Mouse (Mus musculus): ENCODE measurements around the gene Zfyve9.
"Not testable (repeated sequence)": the region's sequence is repeated elsewhere in the genome, so short reads cannot be mapped to it uniquely, and the experiment has no call there.

Zfyve9 gene

DNA sequence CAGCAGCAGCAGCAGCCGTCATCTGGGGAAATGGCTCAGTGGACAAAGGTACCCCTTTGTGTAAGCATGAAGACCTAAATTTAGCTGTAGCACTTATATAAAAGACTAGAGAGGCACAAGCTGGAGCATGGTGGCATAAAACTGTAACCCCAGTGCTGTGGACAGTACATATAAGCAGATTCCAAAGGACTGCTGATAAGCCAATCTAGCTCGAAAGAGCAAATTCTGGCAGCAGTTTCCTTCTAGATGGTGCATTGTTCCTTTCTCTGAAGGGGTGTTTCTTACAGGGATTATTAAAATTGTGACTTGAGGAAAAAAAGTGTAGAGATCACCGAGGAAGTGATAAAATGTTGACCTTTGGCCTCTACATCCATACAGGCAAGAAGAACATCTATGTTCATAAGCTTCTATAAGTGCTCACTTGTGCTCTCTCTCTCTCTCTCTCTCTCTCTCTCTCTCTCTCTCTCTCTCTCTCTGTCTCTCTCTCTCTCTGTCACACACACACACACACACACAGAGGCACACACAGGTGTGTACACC, 59.3 kb downstream of the Zfyve9 start:
- no peak for DNase-seq

DNA sequence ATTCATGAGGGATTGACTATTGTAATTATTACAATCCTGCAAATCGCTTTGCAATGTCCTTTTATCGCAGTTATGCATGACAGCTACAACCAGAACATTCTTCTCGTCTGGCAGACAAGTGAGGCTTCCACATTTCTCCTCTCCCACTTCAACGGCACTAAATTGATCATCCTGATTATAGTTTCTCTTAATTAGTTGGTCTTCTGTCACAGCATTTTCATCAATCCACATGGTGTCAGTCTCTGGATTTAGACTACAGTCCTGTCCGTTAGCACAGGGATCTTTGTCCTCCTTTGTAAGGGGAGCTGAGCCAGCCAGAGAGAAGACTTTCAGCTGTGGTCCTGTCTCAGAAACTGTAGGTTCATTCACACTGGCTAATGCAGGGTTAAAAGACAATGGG, 61.2 kb downstream of the Zfyve9 start, which contains the start of gene 3110021N24Rik:
Gene 3110021N24Rik, plus strand, starts transcription at position 301 of the 400 bp plus-strand sequence.
- no peak for DNase-seq

DNA sequence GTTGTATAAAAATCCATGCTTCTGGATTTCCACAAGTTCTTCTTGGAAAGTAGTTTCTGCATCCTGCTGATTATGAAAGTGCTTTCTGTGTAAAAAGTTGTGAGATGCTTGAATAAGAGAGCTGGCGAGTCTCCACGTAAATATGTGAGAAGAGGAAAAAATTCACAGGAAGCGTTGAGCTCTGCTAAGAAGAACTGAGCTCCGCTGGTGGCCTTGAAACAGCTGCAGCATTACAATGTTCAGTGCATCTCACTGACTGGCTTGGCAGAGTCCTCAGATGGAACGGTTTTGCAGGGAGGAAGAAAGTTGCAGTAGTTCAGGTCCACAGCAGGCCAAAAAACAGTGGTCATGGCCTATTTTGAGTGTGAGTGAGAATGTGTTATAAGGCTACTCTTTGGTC, 72.4 kb downstream of the Zfyve9 start:
- DNase-seq: peak; percentile 34

DNA sequence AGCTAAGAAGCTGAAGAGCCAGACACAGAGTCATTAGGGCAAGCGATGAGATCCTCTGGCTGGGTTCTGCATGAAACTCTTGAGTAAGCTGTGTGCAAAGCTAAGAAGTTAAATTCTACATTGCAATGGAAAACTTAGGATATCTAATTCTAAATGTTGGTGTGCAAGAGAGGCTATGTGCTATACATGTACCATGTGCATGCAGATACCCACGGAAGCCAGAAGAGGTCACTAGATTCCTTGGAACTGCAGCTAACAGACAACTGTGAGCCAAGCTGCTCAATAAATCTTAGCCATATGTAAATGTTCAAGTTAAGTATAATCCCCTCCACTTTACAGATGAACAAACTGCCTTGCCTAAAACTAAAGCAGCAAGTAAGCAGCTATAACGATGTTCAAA, 83.7 kb downstream of the Zfyve9 start:
- DNase-seq: peak; percentile 50

DNA sequence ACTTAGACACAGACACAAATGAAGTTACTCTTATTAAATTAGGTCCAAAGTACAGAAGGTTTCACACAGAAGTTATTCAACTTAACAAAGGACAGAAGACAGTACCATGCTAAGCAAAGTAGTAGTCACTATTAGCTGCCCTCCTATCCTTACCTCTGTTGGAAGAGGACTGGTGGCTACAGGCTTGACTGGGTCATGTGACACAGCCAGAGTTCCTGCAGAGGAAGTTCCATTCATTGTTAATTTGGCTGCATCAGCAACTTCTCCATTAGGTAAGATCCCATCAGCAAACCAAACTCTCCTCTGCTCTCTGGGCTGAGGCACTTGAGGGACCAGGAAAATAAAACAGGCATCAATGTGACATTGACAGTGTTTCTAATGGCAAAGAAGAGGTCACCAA, 89.1 kb downstream of the Zfyve9 start:
- DNase-seq: no peak

DNA sequence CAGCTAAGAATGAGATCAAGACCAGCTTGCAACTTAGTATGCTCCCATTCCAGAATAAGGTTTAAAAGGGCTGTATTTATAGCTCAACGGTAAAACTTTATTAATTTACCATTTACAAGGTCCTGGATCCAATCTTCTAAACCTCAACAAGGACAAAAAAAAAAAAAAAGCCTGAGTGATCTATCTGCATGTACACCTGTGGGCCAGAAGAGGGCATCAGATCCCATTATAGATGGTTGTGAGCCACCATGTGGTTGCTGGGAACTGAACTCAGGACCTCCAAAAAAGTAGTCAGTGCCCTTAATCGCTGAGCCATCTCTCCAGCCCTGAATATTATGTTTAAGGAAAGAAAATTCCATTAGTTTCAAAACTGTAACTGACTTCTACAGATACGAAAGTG, 90.1 kb downstream of the Zfyve9 start:
- no peak for DNase-seq

DNA sequence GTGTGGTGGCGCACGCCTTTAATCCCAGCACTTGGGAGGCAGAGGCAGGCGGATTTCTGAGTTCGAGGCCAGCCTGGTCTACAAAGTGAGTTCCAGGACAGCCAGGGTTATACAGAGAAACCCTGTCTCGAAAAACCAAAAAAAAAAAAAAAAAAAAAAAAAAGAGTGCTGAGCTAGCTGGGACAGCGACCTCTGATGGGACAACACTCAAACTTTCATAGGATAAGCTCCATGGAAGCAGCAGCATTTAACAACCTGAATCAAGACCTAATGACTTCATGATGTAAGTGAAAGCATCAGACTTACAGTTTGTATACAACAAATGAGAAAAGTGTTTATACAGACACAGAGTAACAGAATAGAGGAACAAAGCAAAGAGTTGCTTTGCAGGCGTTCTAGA, 93.5 kb downstream of the Zfyve9 start:
- not testable (repeated sequence) for DNase-seq

DNA sequence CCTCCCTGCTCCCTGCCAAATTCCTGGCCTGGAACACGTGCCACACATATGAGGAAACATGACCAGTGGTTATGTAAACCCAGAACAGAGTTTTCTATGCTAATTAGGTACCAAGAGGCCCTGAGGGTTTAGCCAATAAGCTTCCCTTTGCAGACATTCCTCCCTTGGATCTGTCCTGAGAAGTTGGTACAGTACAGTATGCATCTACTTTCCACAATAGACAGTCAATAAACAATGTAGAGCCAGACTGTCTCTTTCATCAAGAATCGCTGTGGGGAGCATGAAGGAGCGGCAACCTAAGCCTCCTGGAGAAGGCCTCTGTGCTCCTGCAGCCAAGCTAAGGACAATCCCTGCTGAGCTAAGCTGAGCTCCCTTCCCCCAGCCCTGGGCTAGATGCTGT, 94.4 kb downstream of the Zfyve9 start:
- no peak for DNase-seq

DNA sequence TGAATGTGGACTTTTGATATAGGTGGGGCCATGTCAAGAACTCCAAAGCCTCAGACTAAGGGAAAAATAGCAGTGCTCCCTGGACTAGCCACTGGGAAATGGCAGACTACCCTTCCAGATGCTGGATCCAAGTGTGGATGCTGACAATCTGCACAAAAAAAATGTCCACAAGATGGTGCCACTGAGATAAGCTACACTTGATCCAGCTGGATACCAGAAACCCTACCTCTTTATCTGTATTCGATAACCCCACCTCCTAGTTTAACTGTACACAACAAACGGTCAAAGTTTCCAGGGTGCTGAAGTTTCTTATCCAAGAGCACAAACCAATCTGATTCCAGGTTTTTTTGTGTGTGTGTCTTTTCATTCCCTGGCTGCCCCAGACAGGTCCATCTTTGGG, 116.2 kb downstream of the Zfyve9 start:
- peak; percentile 20 for DNase-seq

DNA sequence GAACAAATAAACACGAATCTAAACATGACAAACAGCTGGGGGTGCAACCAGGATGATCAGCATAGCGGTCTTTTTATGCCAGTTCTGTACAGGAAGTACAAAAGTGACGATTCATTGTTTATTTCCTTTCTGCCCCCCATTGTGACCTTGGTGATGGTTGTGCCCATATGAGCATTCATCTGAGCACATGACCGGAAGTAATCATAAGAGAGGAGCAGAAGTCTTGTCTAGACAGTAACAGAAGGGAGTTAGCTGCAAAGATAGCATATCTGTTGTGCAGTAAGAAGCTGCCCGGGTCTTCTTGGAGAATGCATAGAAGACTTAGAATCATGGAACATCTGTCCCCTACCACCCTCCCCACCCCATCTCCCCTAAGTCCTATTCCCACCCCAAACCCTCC, 141.8 kb downstream of the Zfyve9 start:
- DNase-seq: no peak

DNA sequence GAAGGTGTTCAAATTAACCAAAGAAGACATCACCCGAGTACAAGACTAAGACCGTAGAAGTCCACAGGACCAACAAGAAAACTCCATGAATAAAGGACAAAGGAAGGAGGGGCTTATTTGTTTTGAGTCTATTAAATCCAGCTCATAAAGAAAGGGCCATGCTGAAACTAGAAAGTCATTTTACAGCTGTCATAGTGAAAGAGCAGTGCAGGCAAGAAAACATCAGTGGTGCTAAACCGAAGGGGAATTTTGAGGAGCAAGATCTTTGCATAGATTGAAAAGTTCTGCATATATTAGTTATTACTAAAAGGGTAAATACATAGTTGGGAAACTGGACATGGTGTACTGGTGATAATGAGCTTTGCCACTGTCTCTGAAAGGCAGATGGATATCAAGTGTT, 142.9 kb downstream of the Zfyve9 start:
- DNase-seq: no peak

DNA sequence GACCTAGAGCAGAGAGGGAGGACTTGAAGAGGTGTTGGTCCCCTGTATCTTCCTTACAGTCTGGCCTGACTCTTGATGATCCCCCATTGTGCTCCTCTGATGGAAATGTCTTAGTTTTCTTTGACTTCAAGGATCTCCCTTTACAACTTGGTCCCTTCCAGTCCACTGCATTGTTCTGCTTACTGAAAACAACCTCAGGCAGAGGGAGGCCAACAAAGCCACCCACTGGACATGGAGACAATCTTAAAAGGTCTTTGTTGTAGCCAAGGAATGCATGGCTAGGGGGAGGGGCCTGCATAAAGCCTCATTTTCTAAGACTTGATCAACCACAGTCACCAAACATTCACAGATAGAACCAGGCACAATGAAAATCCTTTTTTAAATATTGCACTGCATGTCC, 145.5 kb downstream of the Zfyve9 start:
- no peak for DNase-seq

DNA sequence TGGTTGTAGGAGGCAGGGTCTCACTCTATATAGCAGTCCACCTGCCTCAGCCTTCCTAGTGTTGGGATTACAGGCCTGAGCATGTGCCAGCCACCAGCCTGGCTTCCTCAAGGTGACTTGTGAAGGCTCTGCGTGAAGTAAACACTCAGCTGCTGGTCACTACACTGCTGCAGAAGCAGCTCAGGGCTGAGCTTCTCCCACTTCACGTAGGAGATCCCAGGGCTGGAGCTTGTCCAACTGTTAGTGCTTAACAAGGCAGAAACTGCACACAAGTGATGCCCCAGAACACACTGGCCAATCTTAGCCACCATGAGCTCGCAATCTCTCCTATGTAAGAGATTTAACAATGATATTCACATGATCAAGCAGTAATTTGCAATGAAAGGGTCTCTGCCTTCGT, 145.9 kb downstream of the Zfyve9 start:
- no peak for DNase-seq

DNA sequence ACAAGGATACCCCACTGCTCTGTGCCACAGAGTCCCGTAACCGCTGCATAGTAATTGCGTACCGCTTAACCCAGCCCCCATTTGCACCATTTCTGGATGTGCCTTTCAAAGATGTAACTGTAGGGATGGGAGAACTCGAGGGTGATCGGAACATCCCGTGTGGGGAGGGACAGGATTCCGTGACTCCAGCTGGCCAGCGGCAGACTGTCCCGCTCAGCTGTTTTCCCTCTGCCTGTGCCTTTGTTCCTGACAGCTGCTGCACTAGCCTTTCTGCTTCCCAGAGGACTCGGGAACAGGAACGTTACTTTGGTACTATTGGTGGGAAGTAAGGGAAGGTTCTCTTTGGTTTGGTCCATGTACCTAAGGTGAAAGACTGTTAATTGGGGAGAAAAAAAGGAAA, 146.9 kb downstream of the Zfyve9 start:
- peak; percentile 35 for DNase-seq

DNA sequence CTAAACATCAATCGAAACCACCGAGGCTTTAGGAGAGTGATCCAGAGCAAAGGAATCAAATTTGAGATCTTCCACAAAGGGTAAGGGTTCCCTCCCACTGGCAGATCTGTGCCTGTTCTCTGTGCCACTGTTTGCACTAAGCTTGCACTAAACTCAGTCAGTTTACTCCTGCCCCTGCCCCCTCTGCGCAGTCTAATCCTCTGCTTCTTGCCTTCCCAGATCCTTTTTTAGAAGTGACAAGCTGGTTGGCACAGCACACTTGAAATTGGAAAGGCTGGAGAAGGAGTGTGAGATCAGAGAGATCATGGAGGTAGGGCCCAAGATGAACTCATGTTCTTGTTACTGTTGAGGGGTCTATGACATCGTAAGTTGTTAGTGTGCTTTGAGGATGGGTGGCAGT, 149.0 kb downstream of the Zfyve9 start:
- no peak for DNase-seq

DNA sequence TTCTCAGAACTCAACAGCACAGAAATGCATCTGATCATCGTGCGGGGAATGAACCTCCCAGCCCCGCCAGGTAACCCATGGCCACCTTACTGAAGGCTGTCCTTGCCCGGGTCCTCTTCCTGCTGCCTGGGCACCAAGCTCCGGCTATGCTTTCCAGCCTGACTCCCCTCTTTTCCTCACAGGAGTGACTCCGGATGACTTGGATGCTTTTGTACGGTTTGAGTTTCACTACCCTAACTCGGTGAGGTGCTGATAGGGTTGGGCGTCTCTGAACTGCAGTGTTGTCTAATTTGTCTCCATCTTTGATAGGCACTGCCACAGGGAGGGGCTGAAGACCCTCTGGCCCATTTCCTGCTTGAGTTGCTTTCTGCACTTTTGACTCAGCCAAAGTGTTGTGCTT, 150.5 kb downstream of the Zfyve9 start:
- DNase-seq: no peak

DNA sequence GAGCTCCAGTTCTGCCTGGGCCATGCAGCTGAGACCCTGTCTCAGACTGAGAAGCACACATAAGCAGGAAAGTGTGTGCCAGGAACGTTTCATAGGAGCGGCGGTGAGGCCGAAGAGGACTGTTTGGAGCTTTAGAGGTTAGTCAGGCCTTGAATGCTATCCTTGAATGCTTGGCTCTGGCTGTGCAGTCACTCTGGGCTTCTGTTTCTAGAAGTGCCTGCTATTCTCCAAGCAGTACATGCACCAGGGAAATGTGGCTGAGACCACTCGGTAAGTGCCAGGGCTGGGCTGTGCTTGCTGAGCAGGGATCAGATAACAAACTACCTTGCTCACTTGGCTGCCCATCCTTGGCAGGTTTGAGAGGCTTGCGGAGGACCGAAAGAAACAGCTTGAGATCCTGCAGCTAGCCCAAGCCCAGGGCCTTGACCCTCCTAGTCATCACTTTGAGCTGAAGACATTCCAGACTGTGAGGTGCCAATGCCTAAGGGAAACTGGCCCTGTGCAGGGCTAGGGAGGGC, 151.2 kb downstream of the Zfyve9 start:
- DNase-seq: no peak

DNA sequence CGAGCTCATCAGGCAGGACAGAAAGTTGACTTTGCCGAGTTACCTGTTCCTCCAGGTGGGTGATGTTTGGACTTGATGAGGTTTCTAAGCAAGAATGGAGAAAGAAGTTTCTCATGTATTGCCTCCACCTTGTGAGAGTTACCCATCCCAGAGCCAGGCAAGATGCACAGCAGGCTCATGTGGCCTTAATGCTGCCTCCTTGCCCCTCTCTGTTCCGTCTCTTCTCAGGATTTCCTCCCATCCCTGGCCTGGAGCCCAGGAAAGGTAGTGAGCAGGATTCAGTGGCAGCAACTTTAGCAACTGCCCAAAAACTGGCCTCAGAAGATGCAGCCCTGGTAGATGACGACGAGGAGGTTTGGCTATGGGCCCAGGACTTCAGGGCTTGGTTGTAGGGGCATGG, 153.5 kb downstream of the Zfyve9 start:
- no peak for DNase-seq

DNA sequence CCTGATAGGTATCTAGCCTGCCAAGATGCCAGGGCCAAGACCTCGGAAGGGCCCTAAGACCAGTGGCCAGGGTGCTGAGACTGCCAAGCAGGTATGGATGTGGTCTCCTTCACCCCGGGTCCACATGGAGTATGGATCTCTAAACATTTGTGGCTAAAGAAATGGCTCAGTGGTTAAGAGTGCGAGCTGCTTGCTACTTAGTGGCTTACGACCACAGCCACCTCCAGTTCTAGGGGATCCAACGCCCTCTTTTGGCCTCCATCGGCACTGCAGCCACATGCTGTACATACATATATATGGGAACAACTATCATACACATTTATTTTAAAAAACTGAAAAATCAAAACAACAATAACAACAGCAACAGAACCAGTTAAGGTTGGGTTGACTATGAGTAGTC, 159.1 kb downstream of the Zfyve9 start:
- DNase-seq: no peak

DNA sequence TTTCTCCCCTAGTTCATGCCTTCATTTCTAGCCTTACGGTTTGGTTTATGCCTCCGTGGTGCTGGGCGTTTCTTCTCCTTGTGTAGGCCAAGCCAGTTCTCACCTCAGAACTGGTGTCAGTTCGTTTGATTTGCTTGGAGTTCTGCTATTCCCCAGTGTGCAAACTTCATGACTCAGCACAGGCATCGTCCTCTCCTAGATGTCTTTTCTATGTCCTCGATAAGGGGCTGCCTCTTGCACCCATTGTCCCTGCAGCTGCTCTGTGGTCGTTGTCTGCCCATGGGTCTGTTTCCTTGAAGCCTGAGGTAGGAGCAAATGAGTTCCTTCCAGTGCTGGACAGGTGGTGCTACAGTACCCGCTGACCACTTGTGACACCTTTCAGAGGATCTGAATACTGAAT, 160.1 kb downstream of the Zfyve9 start:
- DNase-seq: no peak

DNA sequence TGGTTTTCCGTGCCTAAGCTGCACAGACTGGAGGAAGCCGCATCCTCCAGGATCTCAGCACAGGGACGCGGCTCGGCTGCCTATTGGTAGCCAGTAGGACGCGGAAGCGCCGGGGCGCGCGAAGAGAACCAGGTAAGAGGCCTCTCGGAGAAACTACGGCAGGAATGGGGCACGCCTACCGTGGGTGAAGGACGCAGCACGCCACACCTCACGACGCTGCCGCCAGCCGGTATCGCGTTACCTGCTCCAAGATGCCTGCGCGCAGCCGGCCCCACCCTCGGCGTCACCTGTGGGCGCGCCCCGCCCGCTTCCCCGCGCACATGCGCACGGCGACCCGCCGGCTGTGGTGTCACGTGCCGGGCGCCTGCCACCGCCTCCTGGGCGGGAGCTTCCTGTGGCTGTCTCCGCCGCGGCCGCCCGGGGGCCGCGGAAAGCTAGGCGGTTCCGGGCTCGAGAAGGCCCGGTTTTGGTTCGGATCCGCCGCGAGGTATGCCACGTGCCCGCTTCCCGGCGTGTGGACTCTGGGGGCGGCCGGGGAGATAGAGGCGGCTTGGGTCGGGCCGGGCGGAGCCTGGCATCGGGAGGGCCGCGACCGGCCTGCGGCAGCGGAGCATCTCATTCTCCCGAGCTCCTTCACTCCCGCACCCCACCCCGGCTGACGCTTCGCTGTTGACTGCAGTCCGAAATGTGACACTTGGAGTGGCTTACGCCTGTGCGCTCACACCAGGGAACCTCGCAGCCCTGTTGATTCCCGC, 160.8 kb downstream of the Zfyve9 start, which contains the start of gene Cc2d1b:
Gene Cc2d1b, plus strand, starts transcription at position 354 of the 755 bp plus-strand sequence.
- DNase-seq: peak; percentile 95

DNA sequence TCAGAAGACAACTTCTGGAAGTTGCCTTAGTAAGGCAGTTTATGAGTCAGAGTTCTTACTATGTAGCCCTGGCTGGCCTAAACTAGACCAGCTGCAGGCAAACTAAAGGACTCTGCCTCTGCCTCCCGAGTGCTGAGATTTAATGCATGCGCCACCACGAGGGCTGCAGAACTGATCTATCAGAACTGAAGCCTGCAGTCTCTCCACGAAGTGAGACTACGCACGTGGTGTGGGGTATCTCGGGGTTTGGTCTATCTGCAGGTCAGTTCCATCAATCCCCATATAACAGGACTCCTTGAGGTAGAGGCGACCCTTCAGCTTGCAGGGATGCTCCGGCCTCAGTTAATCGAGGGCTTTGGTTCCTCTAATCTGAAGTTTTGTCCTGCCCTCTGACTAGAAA, 161.4 kb downstream of the Zfyve9 start:
- DNase-seq: peak; percentile 49

DNA sequence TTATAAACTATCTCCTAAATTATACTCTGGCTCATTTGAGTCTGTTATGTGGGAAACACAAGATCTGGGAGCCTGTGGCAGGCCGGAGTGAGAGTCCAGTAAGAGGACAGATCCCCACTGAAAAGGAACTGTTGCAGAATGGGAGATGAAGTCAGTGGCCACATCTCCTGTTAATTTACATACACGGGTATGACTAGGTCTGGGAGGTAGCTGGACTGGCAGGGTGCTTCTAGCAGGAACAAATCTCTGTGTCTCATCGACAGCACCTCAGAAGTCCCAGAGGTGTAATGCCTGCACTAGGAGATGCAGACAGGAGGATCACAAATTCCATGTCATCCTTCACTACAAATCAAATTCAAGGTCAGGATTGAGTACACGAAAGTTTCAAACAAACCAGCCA, 162.0 kb downstream of the Zfyve9 start:
- DNase-seq: no peak

DNA sequence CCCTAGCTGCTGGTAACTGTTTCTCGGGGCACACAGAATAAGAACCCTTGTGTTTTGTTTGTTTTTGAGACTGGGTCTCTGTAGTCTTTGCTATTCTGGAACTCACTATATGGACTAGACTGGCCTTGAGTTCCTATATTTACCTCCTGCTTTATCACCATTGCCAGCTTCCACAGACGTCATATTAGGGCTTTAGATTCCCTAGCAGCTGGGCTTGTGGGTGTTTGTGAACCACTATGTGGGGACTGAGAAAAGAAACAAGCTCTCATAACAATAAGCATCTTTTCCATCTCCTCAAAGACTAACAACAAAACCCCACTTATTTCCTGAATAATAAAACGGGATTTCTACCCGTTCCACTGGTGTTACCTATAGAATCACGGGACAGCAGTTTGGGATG, 169.7 kb downstream of the Zfyve9 start:
- DNase-seq: no peak

DNA sequence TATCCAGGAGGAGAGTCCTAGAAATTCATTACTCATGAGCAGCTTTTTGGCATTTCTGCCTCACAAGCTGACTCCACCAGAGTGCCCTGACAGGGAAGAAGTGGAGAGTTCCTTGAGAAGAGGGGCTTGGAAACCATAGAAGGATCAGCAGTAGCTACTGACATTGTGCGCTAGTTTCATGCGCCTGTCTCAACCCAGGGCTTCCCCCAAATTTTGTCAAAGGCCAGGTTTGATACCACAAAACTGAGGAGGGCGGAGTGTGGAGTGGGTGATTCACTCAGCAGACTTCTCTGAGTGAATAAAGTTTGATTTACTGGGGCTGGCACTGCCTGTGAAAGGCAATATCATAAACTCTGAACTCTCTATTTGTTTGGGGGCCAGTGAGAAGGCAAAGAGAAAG, 171.9 kb downstream of the Zfyve9 start:
- DNase-seq: no peak
